Mouse (Mus musculus) gastrocnemius, adult 18-20 months (tissue): ENCODE measurements around the gene Olfr453. TPM values are rescaled to one million over a fixed set of nuclear protein-coding genes. Genes with fewer than 3 reads are reported as not detected.

Experiments
- DNase-seq: peaks from one replicate; pipeline ENCODE4 v3.0.0; 2021; ENCODE audit warnings: low spot score
- long read RNA-seq, 2 experiments: library from polyadenylated mRNA; stranded (forward); transcript quantifications; one replicate each; pipeline ENCODE4 v2.0.0; 2021
- total RNA-seq, 2 experiments: library from RNA; stranded (reverse); gene quantifications; 2 replicates each; pipeline ENCODE4 v1.2.3; 2021

Gene Olfr453
- not detected for total RNA-seq
- long read RNA-seq, experiment 1, result 0 reads
- long read RNA-seq, experiment 2, result 0 reads

GRCm38 (mm10) chr6:42739071-42739470 lies at the start of gene Olfr453:
Gene Olfr453, plus strand, starts transcription at chr6:42739371.
- no peak for DNase-seq

DNA sequence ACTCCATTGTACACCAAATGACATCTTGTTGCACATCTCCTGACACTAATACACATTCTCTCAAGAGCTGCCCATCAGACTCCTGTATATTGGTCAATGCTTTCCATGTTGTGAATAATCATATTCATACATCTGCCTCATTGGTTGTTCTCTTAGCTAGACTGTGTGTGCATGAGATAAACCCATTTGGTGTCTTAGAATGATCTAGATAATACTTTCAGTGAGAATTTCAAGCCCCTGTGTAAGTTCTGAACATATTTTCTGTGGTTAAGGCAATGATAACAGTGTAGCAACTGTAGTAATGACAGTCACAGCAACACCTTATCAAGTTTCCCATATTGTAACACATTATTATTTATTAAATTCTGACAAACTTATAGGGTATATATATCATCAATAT lies 49.4 kb upstream of the Olfr453 start:
- no peak for DNase-seq

GRCm38 (mm10) chr6:42692154-42692516 lies 47.0 kb upstream of the Olfr453 start:
- DNase-seq, result peak; percentile 80

- DNase-seq, result peak; percentile 75
These were observed 46.5 kb upstream of the Olfr453 start for GRCm38 (mm10) chr6:42692517-42693190.

GRCm38 (mm10) chr6:42709291-42710211 lies 29.6 kb upstream of the Olfr453 start, which contains the start of gene Tcaf1:
Gene Tcaf1, minus strand, starts transcription at chr6:42710088.
- DNase-seq, result peak; percentile 74

- no peak for DNase-seq
These were observed 24.5 kb upstream of the Olfr453 start for GRCm38 (mm10) chr6:42714668-42715067.

- no peak for DNase-seq
These were observed 21.2 kb upstream of the Olfr453 start for GRCm38 (mm10) chr6:42717973-42718372.

- DNase-seq, result no peak
These were observed 3.1 kb downstream of the Olfr453 start for GRCm38 (mm10) chr6:42742303-42742702.

- no peak for DNase-seq
These were observed 8.7 kb downstream of the Olfr453 start for GRCm38 (mm10) chr6:42747846-42748245.

GRCm38 (mm10) chr6:42756104-42756503 lies 16.9 kb downstream of the Olfr453 start, which contains the start of gene Olfr38:
Gene Olfr38, plus strand, starts transcription at chr6:42756404.
- no peak for DNase-seq

- DNase-seq, result no peak
These were observed 37.9 kb downstream of the Olfr453 start for GRCm38 (mm10) chr6:42777066-42777465.

DNA sequence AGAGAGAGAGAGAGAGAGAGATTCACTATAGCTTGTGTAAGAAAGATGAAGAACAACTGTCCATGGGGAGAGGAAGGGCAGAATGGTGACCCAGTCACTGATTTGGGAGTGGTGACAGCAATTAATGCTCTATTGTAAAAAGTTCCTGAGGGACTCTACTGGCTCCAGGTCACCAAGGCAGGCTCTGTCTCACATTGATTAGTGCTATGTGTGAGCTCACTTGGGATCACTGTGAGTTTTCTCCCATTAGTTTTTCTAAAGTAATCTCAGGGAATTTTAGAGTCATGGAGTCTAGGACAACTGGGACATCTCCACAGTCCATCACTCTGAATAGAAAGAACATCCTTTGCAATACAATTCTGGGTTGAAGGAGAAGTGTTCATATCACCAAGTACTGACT lies 45.6 kb downstream of the Olfr453 start, which contains the start of gene Olfr452:
Gene Olfr452, plus strand, starts transcription at position 301 of the 400 bp plus-strand sequence.
- DNase-seq, result no peak

GRCm38 (mm10) chr6:42790247-42790948 lies 51.2 kb downstream of the Olfr453 start:
- DNase-seq, result no peak

- DNase-seq, result no peak
These were observed 51.9 kb downstream of the Olfr453 start for GRCm38 (mm10) chr6:42790949-42791556.

DNA sequence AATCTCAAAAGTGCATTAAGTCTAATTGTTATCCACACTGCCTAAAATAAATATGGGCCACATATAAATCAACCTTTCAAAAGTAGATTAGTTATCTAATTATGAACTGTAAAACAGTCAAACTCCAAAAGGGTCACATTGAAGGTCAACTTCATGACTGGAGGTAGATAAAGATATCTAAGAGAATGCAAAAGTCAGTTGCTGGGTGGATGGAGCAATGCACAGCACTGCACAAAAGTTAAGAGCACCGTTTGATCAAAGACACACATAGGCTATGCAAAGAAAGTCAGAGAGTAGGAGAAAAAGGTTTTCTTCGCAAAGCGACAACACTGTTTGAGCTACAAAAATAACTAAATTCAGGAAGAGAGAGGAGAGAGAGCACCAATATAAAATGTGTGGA lies 55.8 kb downstream of the Olfr453 start:
- DNase-seq, result no peak

Other genes with a start within 250 kb of the Olfr453 start
- not detected for gene Olfr455, start 191.8 kb upstream of the Olfr453 start, total RNA-seq
- gene Tcaf3, start 141.7 kb upstream of the Olfr453 start, total RNA-seq, result not detected
- gene Tcaf2, start 94.1 kb upstream of the Olfr453 start, total RNA-seq, result 1 to 10 TPM; 1.7 to 2.0 TPM
- gene Tcaf1, start 29.3 kb upstream of the Olfr453 start, total RNA-seq, result 1 to 10 TPM; 4.7 to 4.9 TPM
- not detected for gene Olfr38, start 17.0 kb downstream of the Olfr453 start, total RNA-seq
- gene Olfr452, start 45.7 kb downstream of the Olfr453 start, total RNA-seq, result not detected
- gene Olfr450, start 72.6 kb downstream of the Olfr453 start, total RNA-seq, result not detected
- gene Olfr449, start 95.0 kb downstream of the Olfr453 start, total RNA-seq, result not detected
- not detected for gene Olfr448, start 151.1 kb downstream of the Olfr453 start, total RNA-seq
- not detected for gene Olfr447, start 169.5 kb downstream of the Olfr453 start, total RNA-seq
- gene Olfr446, start 182.0 kb downstream of the Olfr453 start, total RNA-seq, result not detected
- gene Olfr444, start 209.7 kb downstream of the Olfr453 start, total RNA-seq, result not detected